Mouse (Mus musculus): ENCODE data around the gene Zfp511.

The Zfp511 gene

GRCm38 (mm10) chr7:140036281-140037170 lies at the start of gene Zfp511, which contains the start of gene Tubgcp2:
Gene Zfp511, plus strand, starts transcription at chr7:140036391.
Gene Tubgcp2, minus strand, starts transcription at chr7:140036669.
- peak; percentile 84 to 89 for DNase-seq (ENCODE audit: low spot score in 2 of 2)

DNA sequence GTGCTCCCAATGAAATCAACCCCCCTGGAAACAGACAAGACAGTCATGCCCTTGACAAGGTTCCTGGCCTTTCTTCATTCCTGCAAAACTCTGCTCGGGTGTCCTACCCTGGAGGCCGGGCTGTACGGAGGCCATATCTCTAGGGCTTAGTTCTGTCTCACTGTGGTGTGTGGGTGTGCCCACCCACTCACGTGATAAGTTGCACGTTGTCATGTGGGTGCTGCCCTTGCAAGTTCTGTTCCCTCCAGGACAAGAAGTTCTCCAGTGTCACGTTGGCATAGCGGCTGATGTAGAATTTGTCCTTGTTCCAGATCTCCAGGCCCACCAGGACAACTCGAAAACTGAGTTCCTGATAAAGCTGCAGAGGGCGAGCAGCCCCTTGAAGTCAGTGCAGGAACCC lies 47.9 kb upstream of the Zfp511 start:
- DNase-seq (ENCODE audit: low spot score in 2 of 2), result no peak

- DNase-seq (ENCODE audit: low spot score in 2 of 2), result no peak
These were observed 45.3 kb upstream of the Zfp511 start for GRCm38 (mm10) chr7:139990864-139991394.

DNA sequence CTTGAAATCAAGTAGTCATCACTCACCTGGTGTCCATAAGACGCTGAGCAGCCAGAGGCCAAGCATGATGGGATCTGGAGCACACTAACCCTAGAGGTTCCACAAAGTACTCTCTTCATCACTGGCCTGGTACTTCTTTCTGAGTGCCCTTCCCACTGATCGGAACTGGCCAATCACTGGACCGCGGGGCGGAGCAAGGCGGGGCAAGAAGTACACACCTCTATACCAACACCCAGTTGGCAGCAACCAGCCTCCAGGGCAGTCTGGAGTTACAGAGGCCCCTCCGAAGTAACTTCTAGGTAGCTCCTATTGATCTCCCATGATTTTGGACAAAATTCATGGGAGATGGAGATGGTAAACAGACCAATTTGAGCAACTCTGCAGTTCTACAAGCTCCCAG lies 43.8 kb upstream of the Zfp511 start, which contains the start of gene Adam8:
Gene Adam8 (minus strand): TSS at position 157 of the 400 bp plus-strand sequence.
- no peak for DNase-seq (ENCODE audit: low spot score in 2 of 2)

GRCm38 (mm10) chr7:139993532-139993931 lies 42.7 kb upstream of the Zfp511 start:
- DNase-seq (ENCODE audit: low spot score in 2 of 2), result no peak

DNA sequence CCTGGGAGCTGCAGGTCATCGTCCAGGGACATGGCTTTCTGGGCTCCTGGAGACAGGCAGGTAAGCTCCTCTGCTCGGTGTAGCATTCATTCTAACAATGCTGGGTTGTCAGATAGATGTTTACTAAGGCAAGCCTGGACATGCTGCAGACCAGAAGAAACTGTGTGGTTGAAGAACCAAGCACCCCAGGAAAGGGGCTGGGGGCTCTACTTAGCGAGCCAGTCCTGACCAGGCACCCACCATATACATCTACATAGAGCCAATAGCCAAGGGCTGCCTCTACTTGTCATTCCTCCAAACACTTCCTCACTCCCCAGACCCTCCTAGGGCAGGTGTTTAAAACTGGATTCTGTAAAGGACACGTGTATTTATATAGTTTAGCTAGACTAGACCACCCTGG lies 42.0 kb upstream of the Zfp511 start:
- no peak for DNase-seq (ENCODE audit: low spot score in 2 of 2)

GRCm38 (mm10) chr7:139994676-139995075 lies 41.5 kb upstream of the Zfp511 start:
- peak; percentile 37 to 64 for DNase-seq (ENCODE audit: low spot score in 2 of 2)

DNA sequence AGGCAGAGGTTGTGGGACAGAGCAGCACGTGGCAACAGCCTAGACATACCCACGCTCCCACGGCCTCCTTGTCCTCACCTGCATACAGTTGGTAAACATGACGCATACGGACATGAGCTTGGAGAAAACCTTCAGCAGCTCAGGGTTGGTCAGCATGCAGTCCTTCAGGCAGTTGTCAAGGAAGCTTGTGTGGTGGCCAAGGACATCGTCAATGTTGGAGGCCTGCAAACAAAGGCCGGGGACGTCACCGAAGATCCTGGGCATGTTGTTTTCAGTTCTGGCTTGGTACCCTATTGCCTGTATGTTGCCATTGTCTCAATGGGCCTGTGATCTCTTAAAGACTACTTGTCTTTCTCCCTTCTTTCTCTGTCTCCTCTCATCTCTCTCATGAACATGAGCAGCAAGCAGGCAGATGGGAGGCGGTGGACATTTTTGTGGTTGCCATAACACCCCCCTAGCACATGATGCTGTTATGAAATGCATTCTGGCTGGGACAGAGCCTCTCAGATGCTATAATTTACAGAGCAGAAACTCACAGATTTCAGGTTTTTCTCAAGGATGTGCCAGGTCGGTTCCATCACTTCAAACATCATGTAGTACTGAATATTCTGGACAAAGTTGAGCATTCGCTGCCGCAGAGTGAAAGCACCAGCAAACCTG lies 37.4 kb upstream of the Zfp511 start:
- DNase-seq (ENCODE audit: low spot score in 2 of 2), result no peak

GRCm38 (mm10) chr7:140001086-140001740 lies 35.0 kb upstream of the Zfp511 start:
- peak in 1 of 2 experiments; percentile 3 for DNase-seq (ENCODE audit: low spot score in 2 of 2)

- DNase-seq (ENCODE audit: low spot score in 2 of 2), result no peak
These were observed 31.5 kb upstream of the Zfp511 start for GRCm38 (mm10) chr7:140004666-140005065.

DNA sequence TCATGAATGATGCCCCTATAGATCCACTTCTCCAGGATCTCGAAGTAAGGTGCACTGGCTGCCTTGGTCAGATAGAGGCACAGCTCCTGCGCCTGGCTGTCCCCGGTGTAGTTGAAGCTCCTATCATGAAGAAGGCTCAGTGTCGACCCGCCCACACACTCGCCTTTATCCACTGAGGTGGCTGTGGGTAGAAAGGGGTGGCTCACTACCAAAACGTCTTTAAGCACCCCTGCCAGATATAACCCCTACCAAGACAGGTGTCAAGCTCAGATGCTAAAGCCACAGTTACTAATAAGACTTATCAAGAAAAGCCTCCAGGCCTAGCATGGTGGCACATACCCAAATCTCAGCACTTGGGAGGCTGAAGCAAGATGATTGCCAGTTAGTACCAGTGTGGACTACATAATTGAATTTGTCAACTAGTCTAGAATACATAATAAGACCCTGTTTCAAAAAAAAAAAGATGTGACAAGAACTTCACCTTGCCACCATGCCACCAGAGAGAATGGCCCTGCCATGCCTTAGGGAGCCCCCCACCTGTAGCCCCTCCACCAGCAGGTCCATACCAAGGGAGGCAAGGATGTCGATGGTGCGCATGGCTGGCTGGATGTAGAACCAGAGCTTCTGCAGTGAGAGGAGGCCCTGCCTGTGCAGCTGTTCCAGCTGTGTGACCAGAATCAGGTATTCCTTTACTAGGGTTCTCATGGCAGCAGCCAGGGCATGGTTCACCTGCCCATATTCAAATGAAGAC lies 29.2 kb upstream of the Zfp511 start:
- DNase-seq (ENCODE audit: low spot score in 2 of 2), result peak in 1 of 2 experiments; percentile 2

DNA sequence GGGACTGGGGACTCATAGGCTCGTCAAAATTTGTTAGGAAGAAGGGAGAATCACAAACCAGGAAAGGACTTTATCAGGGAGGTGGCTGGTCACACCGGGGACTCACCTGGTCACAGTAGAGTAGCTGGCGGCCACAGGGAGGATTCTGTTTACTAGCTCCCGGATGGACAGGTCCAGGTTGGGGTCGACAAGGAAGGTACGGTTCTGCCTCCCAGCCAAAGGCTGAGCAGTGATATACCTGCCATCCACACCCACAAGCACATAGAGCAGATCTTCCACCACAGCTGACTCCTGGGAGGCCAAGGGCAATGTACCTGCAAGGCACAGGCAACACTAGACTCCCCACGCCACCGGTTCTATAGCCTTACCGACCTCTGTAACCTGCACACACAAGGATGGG lies 28.4 kb upstream of the Zfp511 start:
- peak in 1 of 2 experiments; percentile 1 for DNase-seq (ENCODE audit: low spot score in 2 of 2)

GRCm38 (mm10) chr7:140011336-140011735 lies 24.9 kb upstream of the Zfp511 start:
- no peak for DNase-seq (ENCODE audit: low spot score in 2 of 2)

- DNase-seq (ENCODE audit: low spot score in 2 of 2), result no peak
These were observed 4.4 kb upstream of the Zfp511 start for GRCm38 (mm10) chr7:140031771-140032170.

DNA sequence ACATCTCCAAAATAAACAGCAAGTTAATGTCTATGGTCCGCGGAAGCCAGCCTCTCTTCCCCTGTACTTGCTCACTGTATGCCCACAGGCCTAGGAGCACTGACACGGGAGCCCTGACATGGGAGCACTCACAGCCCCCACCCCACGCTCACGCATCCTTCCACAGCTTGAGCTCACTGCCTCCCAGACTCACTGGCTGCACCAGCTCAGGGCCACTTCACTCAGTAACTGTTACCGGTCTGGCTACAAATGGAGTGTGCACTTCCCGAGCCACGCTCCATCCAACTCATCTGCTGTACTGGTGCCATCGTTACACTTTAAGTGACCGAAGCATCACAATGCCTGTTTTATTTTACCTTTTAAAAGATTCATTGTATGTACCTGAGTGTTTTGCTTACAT lies 3.8 kb upstream of the Zfp511 start:
- no peak for DNase-seq (ENCODE audit: low spot score in 2 of 2)

DNA sequence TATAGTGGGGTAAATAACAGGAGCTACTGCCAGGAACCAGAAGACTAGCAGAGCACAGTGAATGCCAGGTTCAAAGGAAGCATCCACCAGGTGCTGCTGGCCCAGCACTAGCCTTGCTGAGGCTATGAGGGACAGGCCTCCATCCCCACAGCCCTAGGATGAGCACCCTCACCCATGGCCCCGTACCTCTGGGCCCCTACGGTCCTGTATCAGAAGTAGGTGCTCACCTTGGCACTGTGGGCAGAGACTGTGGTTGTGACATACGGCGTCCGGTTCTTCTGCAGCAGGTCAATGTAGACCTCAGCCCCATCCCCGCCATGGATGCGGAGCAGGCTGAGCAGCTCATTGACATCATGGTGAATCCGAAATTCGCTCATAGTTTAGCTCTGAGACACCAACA lies 2.8 kb upstream of the Zfp511 start:
- DNase-seq (ENCODE audit: low spot score in 2 of 2), result no peak

GRCm38 (mm10) chr7:140035456-140035855 lies 735 bp upstream of the Zfp511 start:
- no peak for DNase-seq (ENCODE audit: low spot score in 2 of 2)

GRCm38 (mm10) chr7:140037171-140037555 lies 972 bp downstream of the Zfp511 start:
- DNase-seq (ENCODE audit: low spot score in 2 of 2), result no peak

DNA sequence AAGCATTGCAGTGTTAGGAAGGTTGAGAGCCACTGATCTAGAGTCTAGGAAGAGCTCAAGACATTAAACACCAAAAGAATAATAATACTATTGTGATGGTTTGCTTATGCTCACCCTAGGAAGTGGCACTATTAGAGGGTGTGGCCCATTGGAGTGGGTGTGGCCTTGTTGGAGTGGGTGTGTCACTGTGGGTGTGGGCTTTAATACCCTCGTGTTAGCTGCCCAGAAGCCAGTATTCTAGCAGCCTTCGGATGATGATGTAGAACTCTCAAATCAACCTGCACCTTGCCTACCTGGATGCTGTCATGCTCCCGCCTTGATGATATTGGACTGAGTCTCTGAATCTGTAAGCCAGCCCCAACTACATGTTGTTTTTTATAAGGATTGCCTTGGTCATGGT lies 6.5 kb downstream of the Zfp511 start:
- DNase-seq (ENCODE audit: low spot score in 2 of 2), result no peak

- DNase-seq (ENCODE audit: low spot score in 2 of 2), result no peak
These were observed 9.4 kb downstream of the Zfp511 start for GRCm38 (mm10) chr7:140045546-140045945.

GRCm38 (mm10) chr7:140047811-140048311 lies 11.7 kb downstream of the Zfp511 start:
- no peak for DNase-seq (ENCODE audit: low spot score in 2 of 2)
